Mouse (Mus musculus): ENCODE data around the gene B230217C12Rik.

B230217C12Rik gene

DNA sequence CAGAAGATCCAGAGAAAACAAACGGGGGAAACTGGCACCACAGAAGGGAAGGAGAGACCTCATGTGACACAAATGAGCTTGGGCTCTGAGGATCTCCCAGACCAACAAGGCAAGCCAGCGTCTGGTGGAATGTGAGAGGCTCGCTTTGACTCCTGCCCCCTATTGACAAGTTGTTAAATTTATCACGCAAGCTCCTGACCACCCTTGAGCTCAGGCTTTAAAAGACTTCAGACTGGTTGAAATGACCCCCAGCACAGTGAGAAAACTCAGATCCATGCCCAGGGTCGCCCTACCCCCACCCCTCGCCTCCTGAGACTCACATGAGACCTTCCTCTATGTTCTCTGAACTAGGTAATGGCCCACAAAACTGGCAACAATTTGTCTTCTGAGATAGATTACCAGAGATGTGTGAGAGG is at the start of gene B230217C12Rik:
Gene B230217C12Rik (plus strand): TSS at position 242 of the 416 bp plus-strand sequence.
- no peak for DNase-seq

DNA sequence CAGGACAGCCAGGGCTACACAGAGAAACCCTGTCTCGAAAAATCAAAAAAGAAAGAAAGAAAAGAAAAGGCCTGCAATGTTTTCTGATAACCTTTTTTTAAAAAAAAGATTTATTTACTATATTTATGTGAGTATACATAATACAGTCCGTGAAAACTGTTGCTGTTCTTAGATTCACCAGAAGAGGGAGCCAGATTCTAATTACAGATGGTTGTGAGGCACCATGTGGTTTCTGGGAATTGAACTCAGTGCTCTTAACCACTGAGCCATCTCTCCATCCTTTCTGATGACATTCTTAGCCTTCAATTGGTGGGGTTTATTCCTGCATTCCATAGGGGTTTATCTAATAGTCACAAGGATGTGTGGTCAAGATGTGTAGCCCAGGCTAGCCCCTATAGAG is 47.4 kb upstream of the B230217C12Rik start:
- DNase-seq = no peak

DNA sequence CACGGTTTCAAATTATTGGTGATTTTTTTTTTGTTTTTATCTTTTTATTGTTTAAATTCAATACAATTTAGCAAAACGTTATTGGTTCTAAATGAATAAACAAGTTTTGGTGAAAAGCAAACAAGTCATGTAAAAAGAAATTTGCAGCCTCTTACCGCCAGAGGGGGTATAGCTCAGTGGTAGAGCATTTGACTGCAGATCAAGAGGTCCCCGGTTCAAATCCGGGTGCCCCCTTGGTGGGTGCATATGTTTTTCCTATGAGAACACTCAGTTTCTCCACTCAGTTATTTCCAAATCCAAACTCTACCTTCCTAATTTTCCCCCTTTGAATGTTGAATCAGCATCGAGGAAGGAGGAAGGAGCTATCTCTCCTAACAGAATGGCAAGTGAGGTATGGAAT is 43.7 kb upstream of the B230217C12Rik start:
- peak; percentile 76 to 79 for DNase-seq

DNA sequence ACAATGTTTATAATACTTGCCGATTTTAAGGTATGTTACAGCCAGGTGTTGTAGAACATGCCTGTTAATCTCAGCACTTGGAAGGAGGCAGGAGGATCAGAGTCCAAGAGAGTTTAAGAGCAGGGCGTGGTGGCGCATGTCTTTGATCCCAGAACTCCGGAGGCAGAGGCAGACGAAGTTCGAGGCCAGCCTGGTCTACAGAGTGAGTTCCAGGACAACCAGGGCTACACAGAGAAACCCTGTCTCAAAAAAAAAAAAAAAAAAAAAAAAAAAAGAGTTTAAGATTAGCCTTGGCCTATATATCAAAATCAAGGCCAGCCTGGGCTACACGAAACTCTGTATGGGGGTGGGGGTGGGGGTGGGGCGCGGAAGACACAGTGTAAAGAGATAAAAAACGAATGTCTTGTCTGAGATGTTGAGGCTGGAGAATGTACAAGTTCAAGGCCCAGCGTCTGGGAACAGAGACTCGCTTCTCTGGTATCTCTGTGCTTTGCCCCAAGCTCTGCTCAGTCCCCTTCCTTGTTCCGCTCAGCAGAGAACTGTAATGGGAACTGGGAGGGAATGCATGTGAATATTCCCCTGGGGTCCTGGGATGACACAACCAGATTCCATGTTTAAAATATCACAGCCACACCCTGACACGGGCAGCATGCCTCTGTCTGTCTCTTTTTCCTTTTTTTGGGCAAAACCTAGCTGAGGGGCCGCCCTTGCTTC is 43.1 kb upstream of the B230217C12Rik start:
- DNase-seq = no peak

DNA sequence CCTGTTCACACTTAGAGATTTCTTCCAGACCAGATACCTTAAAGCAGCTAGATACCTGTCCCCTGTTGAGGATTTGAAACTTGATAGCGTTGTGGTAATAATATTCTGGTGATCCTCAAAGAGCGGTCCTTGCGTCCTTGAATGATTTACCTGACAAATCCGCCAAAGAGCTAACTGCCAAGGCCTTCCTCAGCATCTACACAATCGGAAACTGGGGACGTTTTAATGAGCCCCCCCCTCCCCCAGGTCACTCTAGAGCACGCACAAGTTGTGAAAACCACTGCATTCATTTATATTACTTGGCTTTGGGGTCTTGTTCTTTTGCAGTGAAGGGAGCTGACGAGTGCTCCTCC is 42.5 kb upstream of the B230217C12Rik start:
- DNase-seq = no peak

DNA sequence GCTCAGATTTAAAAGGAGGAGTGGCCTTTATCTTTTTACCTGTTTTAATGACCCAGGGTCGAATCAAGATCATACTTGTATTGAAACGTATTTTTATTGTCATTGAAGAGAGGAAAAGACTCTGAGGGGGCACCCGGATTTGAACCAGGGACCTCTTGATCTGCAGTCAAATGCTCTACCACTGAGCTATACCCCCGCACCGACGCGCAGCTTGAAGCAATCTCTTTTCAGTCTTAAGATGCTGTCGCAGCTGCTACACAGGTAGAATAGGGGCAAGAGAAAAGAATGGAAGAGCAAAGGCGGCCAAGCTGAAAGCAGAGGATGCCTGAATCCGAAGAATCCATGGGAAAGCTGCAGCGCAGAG is 41.8 kb upstream of the B230217C12Rik start, which contains the start of gene Lasp1:
Gene Lasp1 (plus strand): TSS at position 219 of the 364 bp plus-strand sequence.
- peak; percentile 91 to 92 for DNase-seq

DNA sequence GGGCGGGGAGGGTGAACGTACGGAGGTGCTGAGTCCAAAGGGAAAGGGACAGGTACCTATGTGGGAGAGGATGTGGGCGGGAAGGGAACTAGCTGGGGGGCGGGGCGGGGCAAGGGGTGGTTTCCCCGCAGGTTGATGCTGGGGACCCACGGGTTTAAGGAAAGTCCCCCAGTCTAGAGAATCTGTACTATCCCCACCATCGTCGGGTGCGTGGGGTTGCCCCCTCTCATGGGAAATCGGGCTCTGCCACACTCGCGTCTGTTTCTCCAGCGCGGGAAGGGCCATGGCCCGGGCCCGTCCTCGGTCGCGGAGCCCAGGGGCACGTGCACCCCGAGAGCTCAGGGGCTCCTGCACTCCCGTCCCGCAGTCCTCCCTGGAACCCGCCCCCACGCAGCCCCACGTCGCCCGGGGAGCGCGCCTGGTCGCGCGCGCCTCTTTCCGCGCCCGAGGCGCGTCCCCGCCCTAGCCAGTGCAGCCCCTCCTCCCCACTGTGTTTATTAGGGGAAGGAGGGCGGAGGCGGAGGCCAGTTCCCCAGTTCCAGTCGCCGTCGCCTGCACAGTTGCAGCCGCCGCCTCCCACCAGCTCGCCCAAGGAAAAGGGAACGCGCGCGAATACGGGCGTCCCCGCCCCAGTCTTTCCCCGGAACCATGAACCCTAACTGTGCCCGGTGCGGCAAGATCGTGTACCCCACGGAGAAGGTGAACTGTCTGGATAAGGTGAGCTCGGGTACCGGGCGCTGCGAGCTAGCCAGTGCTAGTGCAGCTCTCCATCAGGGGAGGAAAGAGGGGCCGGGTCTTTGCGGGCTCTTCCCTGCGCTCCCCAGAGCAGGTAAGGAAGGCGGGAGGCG is 41.2 kb upstream of the B230217C12Rik start:
- peak; percentile 86 to 92 for DNase-seq

DNA sequence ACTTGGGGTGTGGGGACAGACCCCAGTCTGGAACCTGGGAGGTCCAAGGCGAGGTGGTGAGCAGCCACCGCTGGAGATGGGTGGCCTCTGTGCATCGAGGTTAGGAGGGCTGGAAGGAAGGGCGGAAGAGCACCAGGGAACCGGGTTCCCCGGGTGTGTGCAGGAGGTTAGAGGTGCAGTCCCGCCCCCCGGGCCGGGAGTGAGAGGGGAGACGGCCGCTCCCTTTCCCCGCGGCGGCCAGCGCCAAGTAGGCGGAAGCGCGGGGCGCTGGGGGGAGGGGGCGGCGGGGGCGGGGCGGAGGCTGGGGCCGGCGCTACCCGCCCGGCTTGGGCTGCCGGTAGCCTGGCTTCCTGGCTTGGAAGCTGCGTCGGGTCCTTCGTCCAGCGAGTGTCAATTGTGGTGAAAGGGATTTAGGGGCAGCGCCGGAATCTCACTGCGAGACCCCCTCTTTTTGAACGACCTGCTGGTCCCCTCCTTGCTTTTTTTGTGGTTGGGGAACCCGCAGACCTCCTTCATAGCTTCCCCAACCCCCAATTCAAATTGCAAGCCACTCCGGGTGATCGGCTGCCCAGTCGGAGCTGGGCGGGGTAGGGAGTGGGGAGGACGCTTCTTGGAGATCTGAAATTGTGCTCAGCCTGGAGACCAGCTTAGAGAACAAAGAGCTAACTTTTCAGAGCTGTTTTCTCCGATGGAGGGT is 40.4 kb upstream of the B230217C12Rik start:
- DNase-seq = peak; percentile 82 to 89

DNA sequence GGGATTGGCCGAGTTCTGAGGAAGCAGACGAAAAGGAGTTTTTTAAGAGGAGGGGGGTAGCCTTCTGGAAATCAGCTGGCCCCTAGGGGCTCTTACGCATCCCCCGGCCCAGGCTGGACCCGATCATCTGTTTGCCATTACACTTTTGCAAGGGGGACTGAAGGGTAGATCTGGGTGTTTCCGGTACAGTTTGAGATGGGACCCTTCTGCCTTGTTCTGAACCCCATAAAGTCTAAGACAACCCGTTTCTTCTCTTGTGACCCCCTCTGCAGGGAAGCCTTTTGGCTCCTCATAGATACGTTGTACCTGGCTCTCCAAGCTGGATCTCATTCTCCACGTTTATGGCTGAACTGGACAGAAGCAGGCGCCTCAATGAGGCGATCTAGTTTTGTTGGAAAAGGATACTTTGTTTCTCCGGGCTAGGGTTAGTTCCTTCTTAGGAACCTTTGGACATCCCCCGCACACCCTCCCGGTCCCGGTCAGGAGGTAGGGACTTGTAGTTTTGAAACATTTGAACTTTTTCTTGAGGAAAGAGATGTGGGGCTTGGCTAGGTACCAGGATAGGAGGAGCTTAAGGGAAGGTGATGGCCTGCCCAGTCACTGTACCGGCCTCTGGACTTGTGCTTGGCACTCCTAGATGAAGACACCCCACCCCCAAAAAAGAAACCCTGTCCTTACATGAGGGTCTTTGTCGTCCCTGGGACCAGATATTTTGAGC is 39.7 kb upstream of the B230217C12Rik start:
- DNase-seq = peak in 1 of 2 experiments; percentile 63

DNA sequence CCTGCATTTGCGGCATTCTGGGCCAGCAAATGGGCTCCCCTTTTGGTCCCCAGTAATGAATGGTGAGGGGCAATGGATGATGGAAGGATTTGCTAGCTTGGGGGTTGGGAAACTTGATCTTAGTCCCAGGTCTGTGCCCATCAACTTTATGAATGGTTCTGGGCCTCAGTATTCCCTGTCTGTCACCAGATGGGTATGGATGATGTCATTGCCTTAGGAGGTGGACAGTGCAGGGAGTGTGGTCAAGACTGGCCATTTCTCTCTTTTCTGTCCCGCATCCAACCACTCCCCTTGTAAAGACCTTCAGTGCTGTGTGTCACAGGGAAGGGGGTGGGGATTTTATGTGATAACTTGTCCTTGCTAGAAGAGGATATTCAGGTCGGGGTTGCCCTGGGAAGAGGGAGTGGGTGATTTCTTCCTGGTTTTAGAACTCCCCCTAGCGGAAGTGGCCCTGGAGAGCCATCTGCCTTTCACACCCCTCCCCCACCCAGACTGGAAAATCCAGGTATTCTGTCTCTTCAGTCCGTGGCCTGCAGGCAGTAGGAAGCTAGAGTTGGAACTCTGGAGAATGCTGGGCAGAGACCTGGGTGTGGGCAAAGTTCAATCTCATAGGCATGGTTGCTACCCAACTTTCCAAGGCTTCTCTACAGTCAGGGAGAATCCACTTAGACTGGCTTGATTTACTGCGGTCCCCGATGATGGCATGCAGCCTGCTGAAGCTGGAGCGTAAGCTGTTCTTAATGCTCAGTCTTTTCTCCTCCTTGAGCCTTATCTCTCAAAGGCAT is 39.0 kb upstream of the B230217C12Rik start:
- peak; percentile 72 to 84 for DNase-seq

DNA sequence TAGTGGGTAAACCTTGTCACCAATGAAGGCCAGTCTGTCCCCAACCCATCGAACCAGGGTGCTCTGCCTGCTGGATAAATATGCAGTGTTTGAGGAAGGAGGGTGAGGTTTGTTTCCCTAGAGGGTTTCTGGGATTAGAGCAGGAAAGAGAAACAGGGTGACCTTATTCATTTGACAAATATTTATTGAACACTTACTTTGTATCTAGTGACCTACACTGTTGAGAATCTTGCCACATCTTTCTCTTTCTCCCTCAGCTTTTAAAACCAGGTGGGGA is 38.4 kb upstream of the B230217C12Rik start:
- no peak for DNase-seq

DNA sequence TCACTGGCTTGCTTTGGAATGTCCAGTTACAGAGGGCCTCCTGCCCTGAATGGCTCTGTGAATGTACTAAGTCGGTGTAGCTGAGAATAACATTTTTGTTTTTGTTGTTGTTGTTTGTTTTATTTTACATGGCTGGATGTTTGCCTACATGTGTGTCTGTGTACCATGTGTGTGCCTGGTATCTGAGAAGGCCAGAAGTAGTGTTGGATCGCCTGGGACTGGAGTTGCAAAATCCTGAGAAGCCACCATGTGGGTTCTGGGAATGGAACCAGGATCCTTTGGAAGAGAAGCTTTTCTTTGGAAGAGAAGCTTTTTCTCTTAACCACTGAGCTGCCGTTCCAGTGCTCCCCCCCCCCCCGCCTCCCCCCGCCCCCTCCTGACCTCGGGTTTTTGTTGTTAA is 38.1 kb upstream of the B230217C12Rik start:
- no peak for DNase-seq

DNA sequence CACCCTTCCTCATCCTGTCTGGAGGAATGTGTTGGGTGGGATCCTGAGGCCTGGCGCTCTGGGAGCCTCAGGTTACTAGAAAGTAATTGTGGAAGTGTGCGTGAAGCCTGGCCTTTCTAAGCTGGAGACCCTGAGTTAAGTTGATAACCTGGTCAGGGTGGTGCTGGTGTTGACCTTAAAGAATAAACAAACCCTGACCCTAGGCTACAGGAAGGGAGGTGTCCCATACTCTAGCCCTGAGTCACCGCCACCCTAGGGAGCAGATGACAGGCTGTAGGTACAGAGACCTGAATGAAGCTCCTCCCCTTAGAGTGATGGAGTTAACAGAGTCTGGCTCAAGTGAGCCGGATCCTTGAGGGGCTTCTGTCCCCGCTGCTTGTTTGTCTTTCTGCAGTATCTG is 36.7 kb upstream of the B230217C12Rik start:
- DNase-seq = no peak

DNA sequence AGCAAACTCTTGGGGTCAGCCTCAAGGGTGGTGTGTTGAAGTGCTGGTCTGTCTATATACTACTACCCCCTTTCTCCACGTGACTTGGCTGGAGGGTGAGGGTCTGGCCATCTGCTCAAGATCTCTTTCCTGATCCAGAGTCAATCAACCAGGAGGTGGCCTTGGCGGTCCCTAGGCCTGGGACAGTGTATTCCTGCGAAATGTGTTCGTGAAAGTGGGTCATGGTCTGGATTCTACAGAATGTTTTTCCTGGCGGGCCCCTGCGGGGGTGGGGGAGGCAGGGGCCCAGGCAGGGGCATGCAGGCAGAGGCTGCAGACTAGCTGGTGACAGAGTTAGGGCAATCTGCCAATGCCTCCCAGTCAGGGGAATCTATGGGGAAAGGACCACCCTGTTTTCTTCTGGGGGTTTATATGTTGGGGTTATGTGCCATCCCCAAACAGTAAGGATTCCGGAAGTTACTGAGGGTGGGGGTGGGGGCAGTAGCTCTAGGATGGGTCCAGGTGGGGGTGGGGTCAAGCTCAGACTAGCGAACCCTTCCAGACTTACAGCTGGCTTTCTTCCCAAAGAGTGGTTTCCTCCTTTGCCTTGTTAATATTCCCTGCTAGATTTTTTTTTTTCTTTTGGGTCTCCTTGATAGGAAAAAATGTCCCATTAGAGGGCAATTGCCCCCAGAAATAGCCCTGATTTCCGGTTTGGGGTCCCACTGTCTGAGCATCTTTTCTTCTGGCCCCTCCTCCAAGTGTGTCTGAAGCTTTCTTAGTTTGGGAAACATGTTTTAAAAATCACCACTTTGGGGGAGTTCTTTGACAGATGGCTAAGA is 35.5 kb upstream of the B230217C12Rik start:
- DNase-seq = peak; percentile 68 to 75

DNA sequence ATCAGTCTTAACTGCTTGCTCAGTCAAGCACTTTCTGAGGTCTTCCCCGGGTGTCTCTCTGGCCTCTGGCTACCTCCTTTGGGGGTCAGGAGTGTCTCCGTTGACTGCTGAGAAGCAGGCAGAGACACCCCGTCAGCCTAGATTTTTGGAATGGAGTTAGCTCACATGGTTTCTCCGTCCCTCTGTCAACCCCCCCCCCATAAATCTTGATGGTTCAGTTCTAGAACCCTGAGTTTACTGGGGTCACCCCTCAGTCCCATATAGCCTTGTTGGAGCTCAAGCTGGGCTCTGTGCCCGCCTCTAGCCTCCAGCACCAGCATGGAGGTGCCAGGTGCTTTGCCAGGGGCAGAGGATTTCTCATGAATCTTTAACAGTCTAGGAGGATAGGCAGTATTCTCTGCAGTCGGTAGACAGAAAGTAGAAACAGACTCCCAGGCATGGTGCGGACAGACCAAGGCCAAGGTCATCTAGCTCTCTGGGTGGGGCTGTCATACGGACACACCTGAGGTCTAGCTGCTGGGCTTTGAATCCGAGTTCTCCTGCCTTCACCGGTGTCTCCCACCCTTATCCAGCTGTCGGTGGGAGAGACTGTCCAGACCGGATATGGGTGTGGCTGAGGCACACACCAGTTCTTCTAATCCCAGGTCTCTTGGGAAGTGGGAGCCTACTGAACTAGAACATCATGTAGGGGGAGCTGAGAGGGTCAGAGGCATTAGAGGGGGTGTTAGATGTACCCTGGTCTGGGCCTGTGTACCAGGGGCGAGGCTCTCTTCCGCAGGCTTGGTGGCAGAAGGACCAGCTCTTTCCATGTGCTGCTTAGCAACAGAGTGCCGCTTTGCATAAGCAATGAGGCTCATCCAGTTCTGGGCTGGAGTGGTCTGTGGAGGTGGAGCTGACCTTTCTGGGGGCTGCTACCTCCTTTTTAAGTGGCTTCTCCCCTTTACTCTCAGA is 34.6 kb upstream of the B230217C12Rik start:
- peak in 1 of 2 experiments; percentile 59 for DNase-seq

DNA sequence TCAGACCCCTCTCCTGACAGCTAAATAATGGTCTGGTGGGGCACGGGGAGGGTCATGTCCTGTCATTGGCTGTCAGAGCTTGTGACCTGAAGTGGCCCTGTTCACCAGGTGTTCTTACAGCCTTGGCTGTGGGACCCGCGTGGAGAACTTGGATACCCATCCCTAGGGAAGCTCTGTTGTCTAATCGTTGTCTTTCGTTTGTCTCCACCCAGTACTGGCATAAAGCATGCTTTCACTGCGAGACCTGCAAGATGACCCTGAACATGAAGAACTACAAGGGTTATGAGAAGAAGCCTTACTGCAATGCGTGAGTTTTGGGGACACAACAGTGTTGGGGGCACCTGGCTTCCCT is 34.0 kb upstream of the B230217C12Rik start:
- DNase-seq = no peak

DNA sequence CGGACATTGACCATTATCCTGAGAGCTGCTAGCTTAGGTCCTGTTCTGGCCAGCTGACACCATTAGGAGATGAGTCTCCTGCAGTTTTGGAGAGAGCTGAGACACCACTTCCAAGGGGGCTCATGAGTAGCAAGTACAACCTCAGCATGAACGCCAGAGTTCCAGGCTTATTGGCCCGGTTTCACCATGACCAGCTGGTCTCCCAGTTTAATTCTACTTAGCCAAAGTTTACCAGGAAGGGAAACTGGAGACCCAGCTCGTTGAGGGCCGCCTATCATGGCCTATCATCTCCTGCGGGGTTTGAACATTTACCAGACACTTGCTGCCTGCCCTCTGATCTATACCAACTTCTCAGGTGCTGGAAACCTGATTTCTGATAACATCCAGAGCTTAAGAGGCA is 33.0 kb upstream of the B230217C12Rik start:
- peak in 1 of 2 experiments; percentile 46 for DNase-seq

DNA sequence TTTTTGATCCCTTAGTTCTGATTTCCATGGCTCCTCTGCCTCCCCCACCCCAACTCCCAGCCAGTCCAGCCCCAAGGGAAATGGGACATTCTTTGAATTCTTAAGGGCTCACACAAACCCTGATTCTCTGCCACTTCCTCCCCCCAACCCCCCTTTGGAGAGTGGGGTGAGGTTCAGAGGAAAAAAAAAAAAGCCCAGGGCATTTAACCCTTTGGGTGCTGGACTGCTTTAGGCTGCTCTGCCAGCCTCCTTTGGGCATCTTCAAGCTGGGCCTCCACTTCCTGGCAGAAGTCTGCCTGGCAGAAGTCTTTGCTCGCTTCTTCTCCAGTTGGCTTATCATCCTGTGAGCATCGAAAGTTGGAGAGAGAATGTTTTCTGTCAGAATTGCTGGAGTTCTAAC is 32.5 kb upstream of the B230217C12Rik start:
- peak; percentile 64 to 78 for DNase-seq

DNA sequence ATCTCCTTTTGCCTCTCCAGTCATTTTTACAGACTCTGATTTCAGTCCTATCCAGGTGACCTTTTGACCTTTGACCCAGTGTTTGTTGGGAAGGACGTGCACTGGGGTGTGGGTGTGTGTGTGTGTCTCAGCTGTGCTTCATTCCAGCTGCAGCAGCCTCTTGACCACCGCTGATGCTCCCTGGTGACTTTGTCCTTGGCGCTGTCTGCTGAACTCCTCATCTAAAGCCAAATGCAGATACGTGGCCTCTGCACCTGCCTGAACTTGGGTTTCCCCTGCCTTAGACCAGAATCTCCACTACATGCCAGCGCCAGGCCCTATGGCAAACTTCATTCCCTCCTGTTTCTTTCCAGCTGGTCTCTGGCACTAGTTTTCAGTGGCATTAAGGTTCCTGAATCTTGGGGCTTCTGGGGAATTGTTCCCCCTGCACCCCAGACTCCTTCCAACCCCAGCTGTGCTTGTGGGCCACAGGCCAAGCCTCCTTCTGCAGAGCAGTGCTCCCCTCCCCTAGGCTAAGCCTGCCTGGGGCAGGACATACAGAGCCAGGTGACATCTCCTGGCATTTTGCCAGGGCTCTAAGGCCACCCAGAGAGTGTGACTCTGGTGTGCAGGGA is 31.9 kb upstream of the B230217C12Rik start:
- DNase-seq = peak; percentile 57 to 70
